Mouse (Mus musculus): ENCODE measurements around the gene Mpped1. TPM values are rescaled to one million over a fixed set of nuclear protein-coding genes. Genes with fewer than 3 reads are reported as not detected.

Gene Mpped1
- total RNA-seq, 1 experiment = 0.40 TPM

DNA sequence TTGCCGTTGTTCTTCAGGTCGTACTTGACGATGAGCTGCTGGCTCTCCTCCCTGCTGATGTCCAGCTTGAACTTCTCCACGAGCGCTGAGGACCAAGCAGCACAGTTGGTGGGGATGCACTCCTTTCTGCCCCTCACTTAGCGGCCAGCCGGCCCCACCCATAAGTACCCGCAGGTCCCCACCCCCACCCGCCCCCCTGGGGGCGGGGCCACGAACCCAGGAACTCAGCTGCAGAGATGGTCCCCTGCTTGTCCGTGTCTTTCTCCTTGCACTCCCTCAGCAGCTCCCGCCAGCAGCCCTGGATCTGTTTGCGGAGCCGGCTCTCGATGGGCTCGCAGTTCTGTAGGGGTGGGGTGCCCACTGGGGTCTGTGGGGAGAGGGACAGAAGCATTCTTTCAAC is 91.7 kb downstream of the Mpped1 start:
- Histone ChIP-seq H3K27ac (ENCODE audit: insufficient read depth, low read depth, low read length, poor library complexity, severe bottlenecking) (no peak overlapping the region), H3K4me1 (ENCODE audit: control insufficient read depth in 2 of 2, insufficient read depth in 2 of 2, low read length in 2 of 2, poor library complexity in 1 of 2) (peaks cover 0 to 7% of the 10 kb centered on the region in 2 experiments; a peak in 1 of 4 replicates), H3K9me3 (ENCODE audit: control insufficient read depth, insufficient read depth, low read depth, low read length) (no peaks in the 10 kb centered on the region), H3K9ac (ENCODE audit: insufficient read depth, low read depth, low read length, poor library complexity, severe bottlenecking) (no peak overlapping the region), H3K4me3 (ENCODE audit: insufficient read depth in 1 of 2, low read depth in 1 of 2, low read length in 2 of 2, poor library complexity in 1 of 2, severe bottlenecking in 1 of 2) (no peak overlapping the region), H3K36me3 (ENCODE audit: control insufficient read depth, insufficient read depth, low read length, poor library complexity, severe bottlenecking) (no peaks in the 10 kb centered on the region)
- no peak for TF ChIP-seq CHD2 (IDR thresholded peaks at IDR 0.05; ENCODE audit: low read depth, low read length)
- TF ChIP-seq HCFC1 (IDR thresholded peaks at IDR 0.05; ENCODE audit: borderline replicate concordance, insufficient read depth, low read length) = no peak
- TF ChIP-seq ZC3H11A (IDR thresholded peaks at IDR 0.05; ENCODE audit: borderline replicate concordance, low read depth, low read length) = no peak
- no peak for TF ChIP-seq ZNF384 (IDR thresholded peaks at IDR 0.05; ENCODE audit: low read depth, low read length)
- no peak for TF ChIP-seq MAFK (IDR thresholded peaks at IDR 0.05; ENCODE audit: insufficient read depth, low read depth, low read length)
- DNase-seq (ENCODE audit: low read depth, low spot score) = no peak
- in situ Hi-C loops (cut with MboI; ENCODE audit: low sequenced_read_pairs in 2 of 2, unreplicated experiment in 2 of 2) = no loop called here

DNA sequence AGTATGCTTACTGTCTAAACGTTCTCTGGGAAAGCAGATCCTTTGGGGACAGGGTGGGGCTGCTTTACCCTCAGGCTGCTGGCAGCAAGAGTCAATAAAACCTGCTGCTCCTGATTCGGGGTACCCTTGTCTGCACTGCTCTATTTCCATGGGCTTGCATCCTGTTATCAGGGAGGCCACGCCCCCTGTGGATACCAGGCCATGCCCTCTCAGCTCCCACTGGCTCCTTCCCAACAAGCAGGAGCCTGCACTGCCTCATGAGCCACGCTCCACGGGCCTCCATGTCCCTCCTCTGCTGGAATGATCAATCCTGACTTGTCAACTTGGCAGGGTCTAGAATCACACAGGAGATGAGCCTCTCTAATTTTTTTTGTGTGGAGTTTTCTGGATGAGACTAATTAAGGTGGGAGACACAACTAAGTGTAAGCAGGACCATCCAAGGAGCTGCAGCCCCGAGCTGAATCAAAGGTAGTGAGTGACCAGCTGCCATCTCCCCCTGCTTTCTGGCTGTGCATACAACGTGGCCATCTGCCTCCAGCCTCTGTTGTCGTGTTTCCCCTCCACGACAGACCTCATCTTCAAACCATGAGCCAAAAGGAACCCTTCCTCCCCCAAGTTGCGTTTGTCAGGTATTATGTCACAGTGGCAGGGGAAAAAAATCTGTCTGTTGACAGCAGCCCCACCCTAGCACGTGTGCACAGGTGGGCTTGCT is 98.0 kb downstream of the Mpped1 start:
- no peak for DNase-seq (ENCODE audit: low read depth, low spot score)
- Histone ChIP-seq H3K9ac (ENCODE audit: insufficient read depth, low read depth, low read length, poor library complexity, severe bottlenecking) (no peak overlapping the region), H3K4me1 (ENCODE audit: control insufficient read depth in 2 of 2, insufficient read depth in 2 of 2, low read length in 2 of 2, poor library complexity in 1 of 2) (peaks cover 0 to 2% of the 10 kb centered on the region in 2 experiments; a peak in 1 of 4 replicates), H3K9me3 (ENCODE audit: control insufficient read depth, insufficient read depth, low read depth, low read length) (no peaks in the 10 kb centered on the region), H3K4me3 (ENCODE audit: insufficient read depth in 1 of 2, low read depth in 1 of 2, low read length in 2 of 2, poor library complexity in 1 of 2, severe bottlenecking in 1 of 2) (no peak overlapping the region), H3K27ac (ENCODE audit: insufficient read depth, low read depth, low read length, poor library complexity, severe bottlenecking) (no peak overlapping the region), H3K36me3 (ENCODE audit: control insufficient read depth, insufficient read depth, low read length, poor library complexity, severe bottlenecking) (no peaks in the 10 kb centered on the region)
- TF ChIP-seq HCFC1 (IDR thresholded peaks at IDR 0.05; ENCODE audit: borderline replicate concordance, insufficient read depth, low read length) (no peak), ZC3H11A (IDR thresholded peaks at IDR 0.05; ENCODE audit: borderline replicate concordance, low read depth, low read length) (no peak), MAFK (IDR thresholded peaks at IDR 0.05; ENCODE audit: insufficient read depth, low read depth, low read length) (no peak), ZNF384 (IDR thresholded peaks at IDR 0.05; ENCODE audit: low read depth, low read length) (no peak), CHD2 (IDR thresholded peaks at IDR 0.05; ENCODE audit: low read depth, low read length) (no peak)
- in situ Hi-C loops (cut with MboI; ENCODE audit: low sequenced_read_pairs in 2 of 2, unreplicated experiment in 2 of 2) = no loop called here

- peaks cover 0 to 2% of the 10 kb centered on the region in 2 experiments; a peak in 1 of 4 replicates for H3K4me1 ChIP-seq (ENCODE audit: control insufficient read depth in 2 of 2, insufficient read depth in 2 of 2, low read length in 2 of 2, poor library complexity in 1 of 2)
- TF ChIP-seq ZC3H11A (IDR thresholded peaks at IDR 0.05; ENCODE audit: borderline replicate concordance, low read depth, low read length) (no peak), MAFK (IDR thresholded peaks at IDR 0.05; ENCODE audit: insufficient read depth, low read depth, low read length) (no peak), HCFC1 (IDR thresholded peaks at IDR 0.05; ENCODE audit: borderline replicate concordance, insufficient read depth, low read length) (no peak), ZNF384 (IDR thresholded peaks at IDR 0.05; ENCODE audit: low read depth, low read length) (no peak), CHD2 (IDR thresholded peaks at IDR 0.05; ENCODE audit: low read depth, low read length) (no peak)
- no peak overlapping the region for H3K27ac ChIP-seq (ENCODE audit: insufficient read depth, low read depth, low read length, poor library complexity, severe bottlenecking)
- H3K9ac ChIP-seq (ENCODE audit: insufficient read depth, low read depth, low read length, poor library complexity, severe bottlenecking) = no peak overlapping the region
- no peak for DNase-seq (ENCODE audit: low read depth, low spot score)
- in situ Hi-C loops (cut with MboI; ENCODE audit: low sequenced_read_pairs in 2 of 2, unreplicated experiment in 2 of 2) = no loop called here
- H3K9me3 ChIP-seq (ENCODE audit: control insufficient read depth, insufficient read depth, low read depth, low read length) = no peaks in the 10 kb centered on the region
- no peaks in the 10 kb centered on the region for H3K36me3 ChIP-seq (ENCODE audit: control insufficient read depth, insufficient read depth, low read length, poor library complexity, severe bottlenecking)
- no peak overlapping the region for H3K4me3 ChIP-seq (ENCODE audit: insufficient read depth in 1 of 2, low read depth in 1 of 2, low read length in 2 of 2, poor library complexity in 1 of 2, severe bottlenecking in 1 of 2)
These were observed 98.6 kb downstream of the Mpped1 start for GRCm38 (mm10) chr15:83877898-83878297.

DNA sequence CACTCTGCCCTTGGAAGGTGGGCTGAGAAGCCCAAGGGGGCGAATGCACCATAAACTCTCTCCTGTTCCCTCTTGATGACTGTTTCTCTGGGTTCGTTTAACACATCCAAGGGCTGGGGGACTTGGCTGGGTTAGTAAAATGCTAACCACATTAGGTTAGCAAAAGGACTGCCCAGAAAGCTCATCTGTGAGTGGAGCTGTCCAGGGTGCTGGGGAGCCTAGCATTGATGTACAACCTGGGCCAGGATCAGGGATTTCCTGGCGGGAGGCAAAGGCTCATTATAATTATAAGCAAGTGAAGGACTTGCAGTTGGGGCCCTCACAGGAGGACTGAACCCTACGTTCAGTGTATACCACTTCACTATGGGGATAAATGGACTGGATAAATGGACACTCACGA is 100.6 kb downstream of the Mpped1 start:
- peaks cover 0 to 3% of the 10 kb centered on the region in 2 experiments; a peak in 1 of 4 replicates for H3K4me1 ChIP-seq (ENCODE audit: control insufficient read depth in 2 of 2, insufficient read depth in 2 of 2, low read length in 2 of 2, poor library complexity in 1 of 2)
- H3K36me3 ChIP-seq (ENCODE audit: control insufficient read depth, insufficient read depth, low read length, poor library complexity, severe bottlenecking) = no peaks in the 10 kb centered on the region
- H3K9me3 ChIP-seq (ENCODE audit: control insufficient read depth, insufficient read depth, low read depth, low read length) = no peaks in the 10 kb centered on the region
- in situ Hi-C loops (cut with MboI; ENCODE audit: low sequenced_read_pairs in 2 of 2, unreplicated experiment in 2 of 2) = no loop called here
- no peak for TF ChIP-seq HCFC1 (IDR thresholded peaks at IDR 0.05; ENCODE audit: borderline replicate concordance, insufficient read depth, low read length)
- TF ChIP-seq ZNF384 (IDR thresholded peaks at IDR 0.05; ENCODE audit: low read depth, low read length) = no peak
- TF ChIP-seq CHD2 (IDR thresholded peaks at IDR 0.05; ENCODE audit: low read depth, low read length) = no peak
- TF ChIP-seq ZC3H11A (IDR thresholded peaks at IDR 0.05; ENCODE audit: borderline replicate concordance, low read depth, low read length) = no peak
- no peak for TF ChIP-seq MAFK (IDR thresholded peaks at IDR 0.05; ENCODE audit: insufficient read depth, low read depth, low read length)
- H3K9ac ChIP-seq (ENCODE audit: insufficient read depth, low read depth, low read length, poor library complexity, severe bottlenecking) = no peak overlapping the region
- H3K27ac ChIP-seq (ENCODE audit: insufficient read depth, low read depth, low read length, poor library complexity, severe bottlenecking) = no peak overlapping the region
- peak; percentile 69 for DNase-seq (ENCODE audit: low read depth, low spot score)
- H3K4me3 ChIP-seq (ENCODE audit: insufficient read depth in 1 of 2, low read depth in 1 of 2, low read length in 2 of 2, poor library complexity in 1 of 2, severe bottlenecking in 1 of 2) = no peak overlapping the region
